Mouse (Mus musculus) ES-E14 (cell line): ENCODE data around the gene Snx8. TPM values are rescaled to one million over a fixed set of nuclear protein-coding genes. Genes with fewer than 3 reads are reported as not detected.

Source experiments
- DNase-seq: peaks from one replicate; pipeline ENCODE4 v3.0.0-alpha.2; 2013; ENCODE audit warnings: low read depth, low spot score
- H3K27ac ChIP-seq: 2 replicates; pipeline ENCODE4 v1.5.1; 2012; ENCODE audit warnings: low read depth, mild to moderate bottlenecking, low read length, moderate library complexity, mixed read lengths; ENCODE audit not compliant: poor library complexity, insufficient read depth, severe bottlenecking
- H3K36me3 ChIP-seq: 2 replicates; pipeline ENCODE4 v1.6.1; 2012; ENCODE audit warnings: mild to moderate bottlenecking, low read length, moderate library complexity, mixed read lengths; ENCODE audit not compliant: control insufficient read depth, poor library complexity, insufficient read depth, severe bottlenecking
- H3K4me1 ChIP-seq, 2 experiments: fragments of 150-350 bp in 1 of 2; sonication (generic) in 1 of 2; 2 replicates each; pipeline ENCODE4 v1.6.1; 2012; ENCODE audit warnings: low read length in 2 of 2, mild to moderate bottlenecking in 1 of 2, mixed read lengths in 1 of 2; ENCODE audit not compliant: control insufficient read depth in 2 of 2, insufficient read depth in 2 of 2, poor library complexity in 1 of 2
- H3K4me3 ChIP-seq, 2 experiments: fragments of 150-350 bp in 1 of 2; sonication (generic) in 1 of 2; 2 replicates each; pipeline ENCODE4 v1.5.1; 2012; ENCODE audit warnings: low read length in 2 of 2, low read depth in 1 of 2, mild to moderate bottlenecking in 1 of 2, mixed read lengths in 1 of 2; ENCODE audit not compliant: insufficient read depth in 1 of 2, poor library complexity in 1 of 2, severe bottlenecking in 1 of 2
- H3K9ac ChIP-seq: 2 replicates; pipeline ENCODE4 v1.6.1; 2012; ENCODE audit warnings: low read depth, mild to moderate bottlenecking, low read length, mixed read lengths; ENCODE audit not compliant: poor library complexity, insufficient read depth, severe bottlenecking
- H3K9me3 ChIP-seq: fragments of 150-350 bp; sonication (generic); 2 replicates; pipeline ENCODE4 v1.6.1; 2012; ENCODE audit warnings: low read depth, mild to moderate bottlenecking, low read length; ENCODE audit not compliant: control insufficient read depth, insufficient read depth
- CHD2 ChIP-seq: IDR thresholded peaks from 2 replicates; pipeline ENCODE4 v1.6.1; 2014; ENCODE audit warnings: mild to moderate bottlenecking, low read depth, low read length, inconsistent platforms
- HCFC1 ChIP-seq: IDR thresholded peaks from 2 replicates; pipeline ENCODE4 v1.6.1; 2012; ENCODE audit warnings: low read length, inconsistent platforms, borderline replicate concordance; ENCODE audit not compliant: insufficient read depth
- MAFK ChIP-seq: IDR thresholded peaks from 2 replicates; pipeline ENCODE4 v1.6.1; 2014; ENCODE audit warnings: mild to moderate bottlenecking, low read depth, low read length, inconsistent platforms; ENCODE audit not compliant: insufficient read depth
- ZC3H11A ChIP-seq: IDR thresholded peaks from 2 replicates; pipeline ENCODE4 v1.6.1; 2012; ENCODE audit warnings: low read depth, mild to moderate bottlenecking, inconsistent platforms, low read length, borderline replicate concordance
- ZNF384 ChIP-seq: IDR thresholded peaks from 2 replicates; pipeline ENCODE4 v1.6.1; 2012; ENCODE audit warnings: low read depth, low read length, inconsistent platforms
- in situ Hi-C, 2 experiments: fragments of 600-800 bp; cut with MboI; formaldehyde crosslinking; loops; one replicate each; pipeline ENCODE4 v1.15.1; 2025; ENCODE audit warnings: low sequenced_read_pairs in 2 of 2, inconsistent platforms in 1 of 2; ENCODE audit not compliant: unreplicated experiment in 2 of 2
- total RNA-seq: library from RNA; depleted of rRNA; stranded (reverse); fragments of 300-350 nt; gene quantifications from 2 replicates; pipeline ENCODE4 v1.2.3, GENCODE M21; 2012

The Snx8 gene
- total RNA-seq, 1 experiment: 27.9 TPM

DNA sequence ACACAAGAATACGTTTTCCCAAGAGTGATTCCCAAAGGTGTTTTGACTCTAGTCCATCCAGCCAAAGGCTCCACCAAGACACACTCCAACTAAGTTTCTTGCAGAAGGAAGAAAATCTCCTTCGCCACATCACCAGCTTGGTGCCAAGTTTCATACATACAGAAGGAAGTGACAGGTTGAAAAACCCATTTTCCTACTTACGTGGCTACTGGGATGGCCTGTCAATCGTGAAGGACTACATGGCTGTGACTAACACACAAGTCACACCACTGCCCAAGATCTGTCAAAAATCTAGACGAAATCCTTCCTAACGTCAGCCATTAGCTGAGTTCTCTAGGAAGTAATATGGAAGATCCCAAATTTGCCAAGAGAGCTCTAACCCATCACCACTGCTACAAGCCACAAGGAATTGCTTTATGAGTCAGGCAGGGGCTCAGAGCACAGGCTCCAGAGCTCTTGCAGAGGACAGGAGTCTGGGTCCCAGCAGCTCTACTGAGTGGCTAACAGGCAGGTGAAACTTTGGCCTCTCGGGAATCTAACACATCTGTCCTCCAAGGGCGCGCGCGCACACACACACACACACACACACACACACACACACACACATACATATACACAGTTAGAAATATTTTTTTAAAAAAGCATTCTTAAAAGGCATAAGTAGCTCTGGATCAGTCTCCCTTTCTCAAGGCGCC lies 1.1 kb downstream of the Snx8 start:
- Histone ChIP-seq H3K4me3 (peak overlapping the region; percentile 88 to 94), H3K9ac (peak overlapping the region; percentile 85; the same call in 1 of the 2 replicates), H3K36me3 (no peaks in the 10 kb centered on the region), H3K27ac (no peak overlapping the region), H3K4me1 (peaks cover 0 to 8% of the 10 kb centered on the region in 2 experiments; a peak in 2 of 4 replicates), H3K9me3 (no peaks in the 10 kb centered on the region)
- no peak for DNase-seq
- no peak for TF ChIP-seq CHD2
- TF ChIP-seq HCFC1: no peak
- TF ChIP-seq ZC3H11A: no peak
- no peak for TF ChIP-seq MAFK
- TF ChIP-seq ZNF384: no peak
- in situ Hi-C loops: no loop called here

DNA sequence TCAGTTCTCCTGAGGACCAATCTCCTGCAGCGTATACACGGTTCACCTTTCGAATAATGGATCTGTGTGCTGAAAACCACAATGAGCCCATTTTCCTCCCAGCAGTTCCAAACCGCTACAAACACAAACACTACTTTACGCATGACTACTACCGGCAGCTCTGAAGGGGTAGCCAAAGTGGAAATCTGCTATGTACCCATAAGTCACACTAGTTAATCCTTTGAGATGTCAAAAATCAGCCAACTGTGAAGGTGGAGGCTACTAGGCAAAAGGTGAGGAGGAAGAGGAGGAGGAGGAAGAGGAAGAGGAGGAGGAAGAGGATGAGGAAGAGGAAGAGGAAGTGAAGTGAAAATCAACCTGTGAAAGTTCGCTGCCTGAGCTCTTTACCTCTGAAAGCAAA lies 1.8 kb downstream of the Snx8 start:
- peaks cover 0 to 8% of the 10 kb centered on the region in 2 experiments; a peak in 2 of 4 replicates for H3K4me1 ChIP-seq
- no peak overlapping the region for H3K9ac ChIP-seq
- TF ChIP-seq ZC3H11A: no peak
- TF ChIP-seq MAFK: no peak
- TF ChIP-seq ZNF384: no peak
- TF ChIP-seq CHD2: no peak
- no peak for TF ChIP-seq HCFC1
- DNase-seq: no peak
- no peaks in the 10 kb centered on the region for H3K36me3 ChIP-seq
- no peak overlapping the region for H3K27ac ChIP-seq
- in situ Hi-C loops: no loop called here
- H3K9me3 ChIP-seq: no peaks in the 10 kb centered on the region
- H3K4me3 ChIP-seq: no peak overlapping the region

DNA sequence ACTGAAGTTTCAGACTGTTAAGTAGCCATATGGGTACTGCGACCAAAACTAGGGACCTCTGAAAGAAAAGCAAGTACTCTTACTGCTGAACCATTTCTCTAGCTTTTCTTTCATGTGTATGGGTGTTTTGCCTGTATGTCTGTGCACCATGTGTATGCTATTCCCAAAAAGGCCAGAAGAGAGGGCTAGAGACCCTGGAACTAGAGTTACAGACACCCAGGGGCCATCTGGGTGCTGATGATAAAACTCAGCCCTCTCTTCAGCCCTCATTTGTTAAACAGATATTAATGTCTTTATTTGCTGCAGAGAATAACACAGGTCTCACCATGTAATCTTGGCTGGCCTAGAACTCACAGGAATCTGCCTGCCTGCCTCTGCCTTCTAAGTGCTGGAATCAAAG lies 4.6 kb downstream of the Snx8 start:
- in situ Hi-C loops: no loop called here
- TF ChIP-seq ZC3H11A (no peak), MAFK (no peak), CHD2 (no peak), ZNF384 (no peak), HCFC1 (no peak)
- Histone ChIP-seq H3K27ac (no peak overlapping the region), H3K4me1 (peaks cover 0 to 11% of the 10 kb centered on the region in 2 experiments; a peak in 2 of 4 replicates), H3K9ac (no peak overlapping the region), H3K36me3 (no peaks in the 10 kb centered on the region), H3K9me3 (no peaks in the 10 kb centered on the region), H3K4me3 (no peak overlapping the region)
- no peak for DNase-seq

DNA sequence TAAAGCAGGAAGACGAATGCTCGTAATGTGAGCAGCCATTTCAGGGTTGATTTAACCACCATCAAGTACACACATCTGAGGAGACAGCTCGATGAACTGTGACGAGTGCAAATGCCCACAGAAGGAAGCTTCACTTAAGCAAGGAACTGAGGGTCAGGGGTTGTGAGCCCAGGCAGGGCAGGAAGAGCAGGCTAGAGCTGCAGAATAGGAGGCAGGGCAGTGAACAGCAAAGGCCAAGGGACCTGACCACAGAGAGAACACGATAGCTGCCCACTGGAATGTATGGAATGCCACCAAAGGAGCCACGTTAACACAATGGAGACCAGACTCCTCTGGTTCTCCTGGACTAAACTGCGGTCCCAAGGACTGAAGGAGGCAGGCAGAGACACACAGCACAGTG lies 5.5 kb downstream of the Snx8 start:
- H3K36me3 ChIP-seq: no peaks in the 10 kb centered on the region
- DNase-seq: no peak
- no peaks in the 10 kb centered on the region for H3K9me3 ChIP-seq
- TF ChIP-seq ZC3H11A: no peak
- TF ChIP-seq MAFK: no peak
- no peak for TF ChIP-seq HCFC1
- TF ChIP-seq ZNF384: no peak
- no peak for TF ChIP-seq CHD2
- H3K4me3 ChIP-seq: no peak overlapping the region
- in situ Hi-C loops: no loop called here
- H3K9ac ChIP-seq: no peak overlapping the region; the same call in 1 of the 2 replicates
- no peak overlapping the region for H3K27ac ChIP-seq
- H3K4me1 ChIP-seq: peaks cover 0 to 17% of the 10 kb centered on the region in 2 experiments; a peak in 2 of 4 replicates

DNA sequence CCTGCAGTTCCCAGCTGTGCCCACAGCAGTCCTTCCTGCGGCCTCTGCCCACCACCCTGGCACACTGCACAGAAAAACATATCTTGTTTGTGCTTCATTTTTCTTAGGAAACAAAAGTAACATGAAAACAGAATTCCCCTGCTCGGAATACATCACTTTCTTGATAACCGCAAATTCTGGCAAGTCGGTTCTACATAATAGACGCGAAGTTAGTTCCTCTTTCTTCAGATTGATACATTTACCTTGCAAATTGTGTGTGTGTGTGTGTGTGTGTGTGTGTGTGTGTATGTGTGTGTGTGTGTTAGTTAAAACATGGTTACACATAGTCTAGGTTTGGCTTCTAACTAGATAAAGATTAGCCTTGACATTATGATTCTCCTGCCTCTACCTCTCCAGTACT lies 6.4 kb downstream of the Snx8 start:
- H3K4me3 ChIP-seq: no peak overlapping the region
- DNase-seq: no peak
- no peaks in the 10 kb centered on the region for H3K9me3 ChIP-seq
- H3K4me1 ChIP-seq: peaks cover 0 to 17% of the 10 kb centered on the region in 2 experiments; a peak in 2 of 4 replicates
- no peak overlapping the region for H3K9ac ChIP-seq
- no peak for TF ChIP-seq ZNF384
- TF ChIP-seq ZC3H11A: no peak
- TF ChIP-seq MAFK: no peak
- TF ChIP-seq CHD2: no peak
- TF ChIP-seq HCFC1: no peak
- no peaks in the 10 kb centered on the region for H3K36me3 ChIP-seq
- in situ Hi-C loops: no loop called here
- H3K27ac ChIP-seq: no peak overlapping the region
